Mouse (Mus musculus): Measurements from ENCODE around the gene Vangl2. TPM values are rescaled to one million over a fixed set of nuclear protein-coding genes. Genes with fewer than 3 reads are reported as not detected.

Gene Vangl2
- total and polyA plus RNA-seq, 3 experiments = 0.39 to 3.0 TPM; not detected in 1

DNA sequence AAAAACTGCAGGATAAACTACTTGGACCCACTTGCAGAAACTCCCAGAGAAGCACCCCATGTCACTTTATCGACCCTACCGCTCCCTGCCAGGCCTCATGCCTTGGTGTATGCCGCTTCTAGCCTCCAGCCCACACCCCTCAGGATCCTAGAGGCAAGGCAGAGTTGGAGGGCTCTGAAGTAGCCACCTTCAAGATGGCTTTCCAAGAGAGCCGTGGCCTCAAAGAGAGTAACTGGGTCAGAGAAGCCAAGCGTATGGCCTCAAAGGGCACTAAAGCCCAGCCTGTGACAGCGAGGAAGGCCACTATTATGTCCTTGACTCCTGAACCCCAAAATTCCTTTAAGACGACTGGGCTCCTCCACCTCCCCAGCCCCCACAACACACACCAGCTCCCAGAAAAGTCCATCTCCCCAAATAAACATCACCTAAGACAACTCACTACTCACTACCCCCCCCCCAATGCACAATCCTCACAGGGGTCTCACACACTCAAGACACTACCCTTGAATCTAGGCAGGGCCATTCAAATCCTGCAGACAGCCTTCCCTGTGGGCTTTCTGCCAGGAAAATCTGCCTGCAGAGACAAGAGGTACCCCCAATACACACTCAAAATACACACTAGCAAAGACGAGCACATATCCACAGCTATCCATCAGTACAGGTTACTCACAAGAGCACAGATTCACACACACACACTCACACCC is 2.9 kb downstream of the Vangl2 start:
- H3K9me3 ChIP-seq (replicated peaks; ENCODE audit: insufficient read depth, low read length) = no peaks in the 10 kb centered on the region
- peaks cover 0 to 3% of the 10 kb centered on the region in 2 experiments; a peak in 1 of 4 replicates for H3K27me3 ChIP-seq (ENCODE audit: control insufficient read depth in 1 of 2, insufficient read depth in 2 of 2, low read length in 2 of 2)
- H3K36me3 ChIP-seq (ENCODE audit: control insufficient read depth in 1 of 2, insufficient read depth in 2 of 2, low read length in 2 of 2) = peaks cover 0 to 2% of the 10 kb centered on the region in 2 experiments; a peak in 1 of 4 replicates
- TF ChIP-seq UBTF (IDR thresholded peaks at IDR 0.05; ENCODE audit: borderline replicate concordance, insufficient read depth, low read depth, low read length) (no peak), MYB (IDR thresholded peaks at IDR 0.05; ENCODE audit: low read depth, low read length) (no peak), KAT2A (conservative IDR thresholded peaks at IDR 0.05; ENCODE audit: low read depth, low read length) (no peak), USF2 (IDR thresholded peaks at IDR 0.05; ENCODE audit: borderline replicate concordance in 1 of 2, insufficient read depth in 1 of 2, low read depth in 1 of 2, low read length in 2 of 2) (no peak), NRF1 (IDR thresholded peaks at IDR 0.05; ENCODE audit: insufficient read depth, low read depth, low read length, poor library complexity, severe bottlenecking) (no peak), CHD2 (IDR thresholded peaks at IDR 0.05; ENCODE audit: low read length) (no peak), TBP (IDR thresholded peaks at IDR 0.05; ENCODE audit: low read depth, low read length) (no peak), MAX (IDR thresholded peaks at IDR 0.05; ENCODE audit: low read length) (no peak), ZKSCAN1 (IDR thresholded peaks at IDR 0.05; ENCODE audit: low read depth, low read length) (no peak), SIN3A (IDR thresholded peaks at IDR 0.05; ENCODE audit: low read length) (no peak), GABPA (IDR thresholded peaks at IDR 0.05; ENCODE audit: low read depth, low read length) (no peak), EP300 (IDR thresholded peaks at IDR 0.05; ENCODE audit: low read depth in 1 of 2, low read length in 2 of 2) (no peak), ZNF384 (IDR thresholded peaks at IDR 0.05; ENCODE audit: low read depth, low read length) (no peak), JUND (IDR thresholded peaks at IDR 0.05; ENCODE audit: low read depth, low read length) (no peak), POLR2AphosphoS2 (IDR thresholded peaks at IDR 0.05; ENCODE audit: low read length) (no peak), ZMIZ1 (IDR thresholded peaks at IDR 0.05; ENCODE audit: low read depth, low read length) (no peak), SMC3 (IDR thresholded peaks at IDR 0.05; ENCODE audit: low read depth, low read length) (no peak), RAD21 (IDR thresholded peaks at IDR 0.05; ENCODE audit: low read depth, low read length) (no peak)
- no peak overlapping the region for H3K27ac ChIP-seq (ENCODE audit: control insufficient read depth, low read depth, low read length)
- H3K9ac ChIP-seq (ENCODE audit: control insufficient read depth, low read depth, low read length, poor library complexity, severe bottlenecking) = no peak overlapping the region
- H3K4me1 ChIP-seq (ENCODE audit: control insufficient read depth in 1 of 2, insufficient read depth in 2 of 2, low read length in 2 of 2) = peaks cover 0 to 7% of the 10 kb centered on the region in 2 experiments; a peak in 2 of 4 replicates
- no peaks in the 10 kb centered on the region for H3K79me2 ChIP-seq (ENCODE audit: control insufficient read depth, insufficient read depth, low read length, poor library complexity)
- DNase-seq (ENCODE audit: low read depth, low spot score) = no peak
- no peak overlapping the region for H3K4me3 ChIP-seq (ENCODE audit: control insufficient read depth in 1 of 2, insufficient read depth in 1 of 2, low read depth in 2 of 2, low read length in 2 of 2)
